Mouse (Mus musculus): Measurements from ENCODE around the gene Hoxd4.

- TF ChIP-seq TAL1 (IDR thresholded peaks at IDR 0.05; ENCODE audit: low read length) (no peak), GATA1 (IDR thresholded peaks at IDR 0.05; ENCODE audit: low read length) (no peak)
These were observed 62.6 kb downstream of the Hoxd4 start for GRCm38 (mm10) chr2:74774359-74774758.
